Mouse (Mus musculus) adrenal gland, adult (tissue): ENCODE results near the gene Rab20.

Experiments
- DNase-seq, 2 experiments: peaks; one replicate each; pipeline ENCODE4 v3.0.0; 2022 to 2023; ENCODE audit warnings: low spot score in 1 of 2; ENCODE audit not compliant: inconsistent age in 2 of 2

Gene Rab20

GRCm38 (mm10) chr8:11411504-11412124 is 66.9 kb downstream of the Rab20 start:
- no peak for DNase-seq

GRCm38 (mm10) chr8:11405722-11406481 is 72.6 kb downstream of the Rab20 start:
- DNase-seq: peak; percentile 59 to 75

GRCm38 (mm10) chr8:11404614-11405013 is 73.9 kb downstream of the Rab20 start:
- no peak for DNase-seq

- no peak for DNase-seq
These were observed 74.7 kb downstream of the Rab20 start for GRCm38 (mm10) chr8:11403813-11404212.
